Mouse (Mus musculus): ENCODE results near the gene Scfd2.

Gene Scfd2

DNA sequence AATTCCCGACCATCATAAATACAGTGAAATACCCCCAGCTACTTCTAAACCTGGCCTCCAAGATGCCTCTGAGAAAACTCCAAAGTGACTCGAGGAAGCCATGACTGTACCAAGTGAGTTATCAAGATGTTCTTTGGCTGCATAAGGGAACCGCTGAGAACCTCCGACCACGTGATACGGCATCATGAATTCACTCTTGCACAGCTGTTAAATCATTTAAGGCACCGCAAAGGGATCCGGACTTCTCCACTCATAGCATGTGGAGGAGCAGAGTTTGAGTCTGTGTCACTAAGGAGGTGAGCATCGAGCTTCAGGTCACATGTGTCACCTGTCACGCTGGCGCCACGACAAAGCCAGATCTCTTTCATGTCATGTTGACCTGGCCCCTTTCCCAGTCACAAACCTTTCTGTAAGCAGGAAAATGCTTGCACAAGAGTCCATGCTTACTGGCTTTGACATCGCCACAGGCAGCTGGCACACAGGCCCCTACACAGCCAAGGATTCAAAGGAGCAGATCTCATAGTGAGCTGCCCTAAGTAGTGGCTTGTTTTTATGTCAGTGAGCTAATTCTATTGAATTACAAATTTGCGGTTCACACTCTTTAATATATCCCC lies 287.0 kb downstream of the Scfd2 start:
- DNase-seq (ENCODE audit: low spot score in 2 of 2) = no peak

GRCm38 (mm10) chr5:74242654-74243053 lies 288.9 kb downstream of the Scfd2 start:
- no peak for DNase-seq (ENCODE audit: low spot score in 2 of 2)

DNA sequence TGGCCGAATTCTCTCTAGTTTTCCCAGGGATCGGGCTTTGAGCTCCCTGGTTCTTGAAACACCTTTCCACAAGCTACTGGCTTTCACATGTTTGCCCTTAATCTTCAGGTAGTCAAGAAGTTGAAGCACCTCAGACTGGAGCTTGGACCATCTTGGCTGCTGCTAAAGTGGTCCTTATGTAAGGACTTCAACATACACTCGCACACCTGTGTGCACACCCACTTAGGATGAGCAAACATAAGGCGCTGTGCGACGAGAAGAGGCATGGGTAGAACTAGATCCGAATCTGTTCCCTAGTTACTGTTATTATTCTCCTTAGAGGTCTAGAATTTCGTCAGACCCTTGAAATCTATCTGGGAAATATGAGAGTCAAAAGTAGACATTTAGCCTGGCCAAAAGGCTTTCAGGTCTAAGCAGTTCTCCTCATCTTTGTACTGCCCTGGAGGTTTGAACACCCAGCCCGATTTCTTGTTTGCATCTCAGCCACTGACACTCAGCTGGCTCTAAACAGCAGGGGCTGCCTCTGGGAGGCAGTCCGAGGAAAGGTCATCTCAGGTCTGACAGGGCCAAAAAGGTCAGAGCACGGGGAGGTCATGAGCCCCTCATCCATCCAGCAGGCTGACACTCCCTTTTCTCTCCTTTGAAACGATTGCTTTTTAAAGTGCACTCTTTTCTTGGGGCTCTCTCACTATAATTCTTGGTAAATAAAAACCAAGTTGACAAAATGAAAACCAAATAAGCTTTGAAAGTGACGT lies 290.5 kb downstream of the Scfd2 start:
- DNase-seq (ENCODE audit: low spot score in 2 of 2) = no peak

GRCm38 (mm10) chr5:74240298-74240697 lies 291.3 kb downstream of the Scfd2 start:
- no peak for DNase-seq (ENCODE audit: low spot score in 2 of 2)

- no peak for DNase-seq (ENCODE audit: low spot score in 2 of 2)
Observed at GRCm38 (mm10) chr5:74239369-74239768, 292.2 kb downstream of the Scfd2 start.

DNA sequence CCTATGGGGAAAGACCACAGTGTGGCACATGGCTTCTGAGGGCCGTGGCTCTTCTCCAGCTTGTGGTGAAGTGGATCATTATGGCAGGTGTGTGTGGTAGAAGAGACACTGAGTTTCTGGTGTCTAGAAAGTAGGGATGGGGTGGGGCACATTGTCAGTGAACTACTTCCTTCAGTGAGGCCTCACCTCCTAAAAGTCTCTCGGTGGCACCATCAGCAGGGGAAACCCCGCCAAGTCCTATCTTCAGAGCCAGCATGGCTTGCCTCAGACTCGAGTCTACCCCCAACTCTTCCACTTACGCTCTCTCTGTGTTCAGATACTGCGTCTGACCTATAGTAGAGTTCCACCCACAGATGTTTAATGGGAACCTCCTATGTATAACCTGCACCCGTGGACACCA lies 297.8 kb downstream of the Scfd2 start:
- DNase-seq (ENCODE audit: low spot score in 2 of 2) = no peak

DNA sequence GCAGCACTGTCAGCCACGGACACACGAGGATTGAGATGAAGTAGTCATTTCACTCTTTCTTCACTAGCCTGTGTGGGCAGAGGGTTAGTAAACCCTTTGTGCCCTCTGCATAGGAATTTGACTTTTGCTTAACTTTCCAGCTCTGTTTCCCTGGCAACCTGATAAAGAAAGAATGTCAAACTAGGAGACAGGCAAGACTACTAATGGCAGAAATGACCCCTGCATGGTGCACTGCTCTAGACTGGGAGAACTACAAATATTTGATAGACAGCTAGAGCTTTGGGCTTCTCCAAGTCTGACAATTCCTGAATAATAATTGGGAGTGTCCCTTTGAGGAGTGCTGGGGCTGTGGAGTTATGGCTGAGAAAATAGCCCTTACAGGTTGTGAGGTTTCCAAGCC lies 301.0 kb downstream of the Scfd2 start:
- no peak for DNase-seq (ENCODE audit: low spot score in 2 of 2)

DNA sequence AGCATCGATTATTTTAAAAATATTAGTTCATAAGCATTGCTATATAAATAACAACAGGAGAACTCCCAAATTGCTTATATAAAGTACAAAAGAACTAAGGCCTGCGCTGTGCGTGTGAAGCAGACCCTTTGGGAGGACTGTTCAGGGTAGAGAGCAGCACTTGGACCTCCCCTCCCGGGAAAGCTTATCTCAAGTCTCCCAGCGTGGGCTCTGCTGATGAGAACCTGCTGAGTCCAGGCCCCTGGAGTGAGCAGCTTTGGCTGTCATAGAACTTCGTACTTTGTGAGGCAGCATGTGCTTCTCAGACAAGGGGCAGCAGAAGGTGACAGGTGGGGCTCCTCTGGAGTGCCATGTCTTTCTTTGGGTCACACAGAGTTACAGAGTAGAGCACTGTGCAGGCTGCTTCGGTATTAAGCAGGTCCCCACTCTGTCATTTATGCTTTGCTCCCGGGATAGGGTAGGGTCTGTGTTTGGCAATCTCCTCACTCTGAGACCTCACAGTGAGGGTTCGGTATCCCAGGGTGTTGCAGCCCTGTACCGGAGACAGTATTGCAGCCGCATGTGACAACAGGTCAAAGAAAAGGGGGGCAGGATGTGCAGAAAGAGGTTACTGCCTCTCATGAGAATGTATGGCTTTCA lies 301.7 kb downstream of the Scfd2 start:
- DNase-seq (ENCODE audit: low spot score in 2 of 2) = no peak

GRCm38 (mm10) chr5:74228938-74229337 lies 302.6 kb downstream of the Scfd2 start:
- DNase-seq (ENCODE audit: low spot score in 2 of 2) = no peak

- no peak for DNase-seq (ENCODE audit: low spot score in 2 of 2)
Observed at GRCm38 (mm10) chr5:74227352-74227751, 304.2 kb downstream of the Scfd2 start.

- no peak for DNase-seq (ENCODE audit: low spot score in 2 of 2)
Observed at GRCm38 (mm10) chr5:74226183-74226582, 305.4 kb downstream of the Scfd2 start.

- no peak for DNase-seq (ENCODE audit: low spot score in 2 of 2)
Observed at GRCm38 (mm10) chr5:74224480-74224879, 307.1 kb downstream of the Scfd2 start.

GRCm38 (mm10) chr5:74222626-74223025 lies 308.9 kb downstream of the Scfd2 start:
- DNase-seq (ENCODE audit: low spot score in 2 of 2) = no peak

GRCm38 (mm10) chr5:74218524-74218923 lies 313.0 kb downstream of the Scfd2 start:
- DNase-seq (ENCODE audit: low spot score in 2 of 2) = no peak

DNA sequence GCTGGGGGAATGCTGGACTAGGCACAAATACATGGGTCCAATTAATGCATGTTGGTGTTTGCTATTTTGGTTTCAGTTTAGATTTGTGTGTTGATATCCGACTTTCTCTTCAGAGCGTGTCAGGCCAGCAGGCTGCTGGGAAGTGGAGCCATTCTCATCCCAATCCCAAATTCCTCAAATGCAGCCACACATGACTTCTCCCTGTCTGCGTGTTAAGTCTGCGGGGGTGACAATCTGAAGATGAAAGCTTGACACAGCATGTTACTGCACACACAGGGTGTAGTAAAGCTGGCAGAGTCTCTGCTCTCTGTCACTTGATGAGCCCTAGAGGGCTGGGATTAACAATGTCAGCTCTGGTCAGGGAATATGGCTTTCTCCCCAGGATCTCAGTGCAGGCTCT lies 316.4 kb downstream of the Scfd2 start:
- DNase-seq (ENCODE audit: low spot score in 2 of 2) = no peak

- DNase-seq (ENCODE audit: low spot score in 2 of 2) = no peak
Observed at GRCm38 (mm10) chr5:74214501-74215110, 317.0 kb downstream of the Scfd2 start.

GRCm38 (mm10) chr5:74211346-74211745 lies 320.2 kb downstream of the Scfd2 start:
- no peak for DNase-seq (ENCODE audit: low spot score in 2 of 2)

DNA sequence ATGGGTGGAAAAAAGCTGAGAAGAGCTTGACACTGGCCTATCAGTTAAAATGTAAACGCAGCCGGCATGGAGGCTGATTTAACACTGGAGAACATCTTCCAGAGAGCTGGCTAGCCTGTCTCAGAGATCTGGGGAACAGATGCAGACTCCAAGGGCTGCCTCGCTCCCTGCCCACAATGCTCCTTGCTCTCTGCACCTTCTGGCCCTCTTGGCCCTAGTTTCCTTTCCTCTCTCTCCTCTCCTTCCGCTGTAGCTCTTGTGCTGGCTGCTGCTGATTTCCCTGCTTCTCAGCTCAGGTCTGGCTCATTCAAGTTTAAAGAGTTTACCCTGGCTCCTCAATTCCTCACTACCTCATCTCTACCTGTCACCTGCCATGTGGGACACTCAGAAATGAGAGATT lies 321.9 kb downstream of the Scfd2 start:
- no peak for DNase-seq (ENCODE audit: low spot score in 2 of 2)

- DNase-seq (ENCODE audit: low spot score in 2 of 2) = no peak
Observed at GRCm38 (mm10) chr5:74208438-74208837, 323.1 kb downstream of the Scfd2 start.

DNA sequence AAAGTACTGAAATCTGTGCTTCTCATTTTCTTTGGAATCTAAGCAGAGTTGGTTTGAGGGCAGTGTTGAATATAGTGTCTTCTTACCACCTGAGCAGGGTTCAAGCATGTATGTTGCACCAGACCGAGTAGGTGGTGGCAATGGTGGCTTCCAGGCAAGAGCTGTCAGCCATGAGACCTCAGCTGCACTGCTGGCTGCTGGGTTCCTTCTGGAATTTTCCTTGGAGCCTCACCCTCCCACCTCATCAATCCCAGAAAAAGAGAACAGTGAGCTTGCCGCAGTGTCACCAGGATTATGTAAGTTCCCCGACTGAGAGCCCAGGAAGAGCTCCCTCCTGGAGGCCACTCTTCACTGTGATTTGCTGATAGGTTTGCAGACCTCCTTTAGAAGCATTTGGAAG lies 324.4 kb downstream of the Scfd2 start:
- no peak for DNase-seq (ENCODE audit: low spot score in 2 of 2)

- no peak for DNase-seq (ENCODE audit: low spot score in 2 of 2)
Observed at GRCm38 (mm10) chr5:74206649-74207048, 324.9 kb downstream of the Scfd2 start.

GRCm38 (mm10) chr5:74206038-74206437 lies 325.5 kb downstream of the Scfd2 start:
- no peak for DNase-seq (ENCODE audit: low spot score in 2 of 2)

DNA sequence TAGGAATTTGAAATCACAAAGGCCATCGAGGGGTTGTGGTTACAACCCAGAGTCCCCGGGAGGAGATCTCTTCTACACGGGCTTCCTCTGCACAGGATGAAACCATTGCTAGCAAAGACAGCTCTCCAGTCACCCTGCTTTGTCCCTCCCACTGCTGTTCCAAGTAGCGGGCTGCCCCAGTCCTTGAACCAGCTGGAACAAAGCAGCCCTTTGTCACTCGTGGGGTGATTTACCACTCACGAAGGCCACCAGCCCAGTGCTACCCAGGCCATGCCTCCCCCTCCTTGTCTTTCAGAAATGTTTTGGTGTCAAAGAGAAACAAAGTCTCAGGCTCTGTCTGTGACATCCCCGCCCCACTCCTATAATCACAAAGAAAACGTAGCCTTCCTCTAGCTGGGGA lies 326.1 kb downstream of the Scfd2 start:
- DNase-seq (ENCODE audit: low spot score in 2 of 2) = no peak
